Mouse (Mus musculus) 3134 (cell line): ENCODE data around the gene AY761185.
"Not testable (repeated sequence)": the region's sequence is repeated elsewhere in the genome, so short reads cannot be mapped to it uniquely, and the experiment has no call there.

Experiments used
- DNase-seq: peaks from one replicate; pipeline ENCODE4 v3.0.0-alpha.2; 2011; ENCODE audit warnings: low spot score; ENCODE audit not compliant: insufficient read length; ENCODE audit errors: extremely low read depth

The AY761185 gene

GRCm38 (mm10) chr8:20944610-20945009 is at the start of gene AY761185:
TSS of gene AY761185 (minus strand) at chr8:20944710.
- no peak for DNase-seq

DNA sequence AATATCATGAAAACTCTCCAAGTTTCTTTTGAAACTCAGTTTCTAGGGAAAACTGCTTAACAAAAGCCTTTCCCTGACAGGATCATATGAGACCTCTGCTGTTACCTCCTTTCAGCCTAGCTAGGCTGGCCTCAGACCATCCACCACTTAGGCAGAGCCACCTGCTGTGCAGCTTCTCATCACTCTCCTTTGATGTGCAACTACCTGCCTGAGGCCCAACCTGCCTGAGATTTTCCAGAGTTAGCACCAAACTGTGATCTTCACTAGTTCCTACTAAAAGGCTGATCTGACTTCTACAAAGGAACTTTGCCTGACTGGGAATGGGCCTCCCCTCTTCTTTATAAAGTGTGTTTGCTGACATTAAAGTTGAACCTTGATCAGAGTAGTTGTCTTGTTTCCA is 49.5 kb upstream of the AY761185 start:
- not testable (repeated sequence) for DNase-seq

- no peak for DNase-seq
These were observed 35.3 kb upstream of the AY761185 start for GRCm38 (mm10) chr8:20979846-20980245.

DNA sequence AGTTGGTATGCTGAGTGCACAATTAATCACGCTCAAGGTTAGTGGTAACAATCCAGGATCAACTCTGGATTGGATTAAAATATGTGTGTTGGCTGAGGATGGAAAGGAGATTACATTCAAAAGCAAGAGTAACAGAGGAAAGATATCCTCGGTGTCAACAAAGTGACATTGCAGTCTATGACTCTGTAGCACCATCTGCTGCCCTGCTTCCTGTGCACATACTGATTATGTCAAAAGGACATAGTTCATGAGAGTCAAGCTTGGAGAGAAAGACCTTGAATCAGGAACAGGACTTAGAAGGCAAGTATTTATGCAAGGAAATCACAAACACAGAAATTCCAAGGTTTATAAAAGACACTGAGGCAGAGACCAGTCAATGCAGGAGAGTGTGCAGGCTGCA is 20.0 kb upstream of the AY761185 start:
- no peak for DNase-seq

GRCm38 (mm10) chr8:20921971-20922370 is 22.5 kb downstream of the AY761185 start, which contains the start of gene Gm6040:
TSS of gene Gm6040 (minus strand) at chr8:20922071.
- no peak for DNase-seq

GRCm38 (mm10) chr8:20912288-20912687 is 32.2 kb downstream of the AY761185 start:
- DNase-seq, result no peak

DNA sequence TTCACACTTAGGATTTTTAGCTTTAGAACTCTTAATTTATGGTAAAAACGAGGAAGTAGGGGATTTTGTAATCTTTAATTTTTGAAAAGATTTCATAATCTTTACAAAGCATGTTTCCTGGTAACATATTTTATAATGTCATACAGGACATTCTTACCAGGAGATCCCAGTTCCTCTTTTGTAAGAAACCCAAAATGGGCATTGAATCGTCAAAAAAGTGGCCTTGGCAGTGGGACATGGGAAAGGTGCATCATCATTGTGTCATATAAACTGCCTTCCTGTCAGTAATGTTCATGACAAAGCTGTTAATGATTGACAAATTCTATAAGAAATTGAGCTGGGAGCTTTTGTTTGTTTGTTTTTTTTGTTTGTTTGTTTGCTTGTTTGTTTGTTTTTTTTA is 36.3 kb downstream of the AY761185 start:
- DNase-seq, result no peak

GRCm38 (mm10) chr8:20907119-20907518 is 37.4 kb downstream of the AY761185 start:
- no peak for DNase-seq

- no peak for DNase-seq
These were observed 42.0 kb downstream of the AY761185 start, which contains the start of gene Gm15056 for GRCm38 (mm10) chr8:20902527-20902926. TSS of gene Gm15056 (minus strand) at chr8:20902627.
